Mouse (Mus musculus): ENCODE measurements around the gene Gpr87.

GRCm38 (mm10) chr3:59197329-59197948 lies 2.5 kb upstream of the Gpr87 start:
- TF ChIP-seq POLR2A (IDR thresholded peaks at IDR 0.05; ENCODE audit: borderline replicate concordance, insufficient read depth, low read length), result no peak
- TF ChIP-seq CTCF (IDR thresholded peaks at IDR 0.05; ENCODE audit: borderline replicate concordance, insufficient read depth, low read depth, low read length), result no peak
